Mouse (Mus musculus) limb, embryonic 15.5 days (tissue): ENCODE data around the gene Rnf208. TPM values are rescaled to one million over a fixed set of nuclear protein-coding genes. Genes with fewer than 3 reads are reported as not detected.
A peak's percentile ranks its signal among the peaks of the same experiment; 100 is the strongest.

Experiments
- ATAC-seq: fragments of 200-750 bp; cut with Nextera tagmentation; 2 replicates; pipeline ENCODE4 v1.8.0; 2017; ENCODE audit warnings: low read depth, moderate TSS enrichment; ENCODE audit not compliant: insufficient number of reproducible peaks, low FRiP score, low TSS enrichment
- H3K27ac ChIP-seq: fragments of 300-500 bp; sonication (generic); 2 replicates; pipeline ENCODE4 v1.5.1; 2015; ENCODE audit warnings: moderate library complexity, mild to moderate bottlenecking, inconsistent platforms
- H3K27me3 ChIP-seq: fragments of 300-500 bp; sonication (generic); 2 replicates; pipeline ENCODE4 v1.6.1; 2015; ENCODE audit warnings: inconsistent platforms
- H3K36me3 ChIP-seq: fragments of 300-500 bp; sonication (generic); 2 replicates; pipeline ENCODE4 v1.6.1; 2015; ENCODE audit warnings: inconsistent platforms
- H3K4me1 ChIP-seq: fragments of 300-500 bp; sonication (generic); 2 replicates; pipeline ENCODE4 v1.6.1; 2015; ENCODE audit warnings: inconsistent platforms
- H3K4me2 ChIP-seq: fragments of 300-500 bp; sonication (generic); 2 replicates; pipeline ENCODE4 v1.6.1; 2015; ENCODE audit warnings: mild to moderate bottlenecking, inconsistent platforms
- H3K4me3 ChIP-seq: fragments of 300-500 bp; sonication (generic); 2 replicates; pipeline ENCODE4 v1.5.1; 2015; ENCODE audit warnings: mild to moderate bottlenecking, inconsistent platforms
- H3K9ac ChIP-seq: fragments of 300-500 bp; sonication (generic); 2 replicates; pipeline ENCODE4 v1.6.1; 2015; ENCODE audit warnings: inconsistent platforms
- H3K9me3 ChIP-seq: fragments of 300-500 bp; sonication (generic); 2 replicates; pipeline ENCODE4 v1.6.1; 2016; ENCODE audit warnings: inconsistent platforms
- WGBS: fragments of 180-500 bp; shearing (Covaris S2); methylation state at CpG from one replicate; pipeline ENCODE4 v1.1.7; 2015; 5-methylcytosine and 5-hydroxymethylcytosine counted together
- polyA plus RNA-seq: library from polyadenylated mRNA; unstranded; fragments of >200 nt; fragmentation: Nextera tagmentation; extraction: Ambion mirVana; gene quantifications from 2 replicates; pipeline ENCODE4 v1.2.1, GENCODE M21; 2015

Gene Rnf208
- polyA plus RNA-seq, result 16.9 and 17.5 TPM in 2 replicates

- H3K9ac ChIP-seq, result peak within 1 kb of the TSS; percentile 37; the same call in 1 of the 2 replicates
- peaks cover 28% of the 10 kb centered on the region for H3K4me1 ChIP-seq
- H3K9me3 ChIP-seq, result no peaks in the 10 kb centered on the region
- peak within 1 kb of the TSS; percentile 53 for H3K4me3 ChIP-seq
- H3K27ac ChIP-seq, result peak within 1 kb of the TSS; percentile 73
- H3K36me3 ChIP-seq, result peaks cover 11% of the 10 kb centered on the region
- under 1% methylated on average over 40 of the region's 59 CpGs for WGBS
- ATAC-seq, result no peak
- H3K27me3 ChIP-seq, result peaks cover 35% of the 10 kb centered on the region
- peak within 1 kb of the TSS; percentile 97 for H3K4me2 ChIP-seq
These were observed at the start of gene Rnf208, which contains the start of gene Cysrt1 for GRCm38 (mm10) chr2:25242101-25242506. Rnf208 (plus strand) TSS chr2:25242255. Cysrt1 (minus strand) TSS chr2:25242452.

GRCm38 (mm10) chr2:25193330-25193770 lies 48.7 kb upstream of the Rnf208 start:
- peak overlapping the region; percentile 29; the same call in 1 of the 2 replicates for H3K4me2 ChIP-seq
- no peaks in the 10 kb centered on the region for H3K9me3 ChIP-seq
- peaks cover 3% of the 10 kb centered on the region; the same call in 1 of the 2 replicates for H3K36me3 ChIP-seq
- peaks cover 29% of the 10 kb centered on the region for H3K27me3 ChIP-seq
- under 1% methylated on average over 6 of the region's 6 CpGs for WGBS
- H3K4me1 ChIP-seq, result peaks cover 35% of the 10 kb centered on the region
- H3K4me3 ChIP-seq, result no peak overlapping the region
- peak; percentile 49; the same call in 1 of the 2 replicates for ATAC-seq
- H3K27ac ChIP-seq, result peak overlapping the region; percentile 47; the same call in 1 of the 2 replicates
- no peak overlapping the region; the same call in 1 of the 2 replicates for H3K9ac ChIP-seq

- Histone ChIP-seq H3K27ac (peak overlapping the region; percentile 47; the same call in 1 of the 2 replicates), H3K27me3 (peaks cover 29% of the 10 kb centered on the region), H3K4me1 (peaks cover 35% of the 10 kb centered on the region), H3K9ac (no peak overlapping the region), H3K9me3 (no peaks in the 10 kb centered on the region), H3K4me2 (0 out of 2 replicates have a peak overlapping the region, but pooled peaks have one; percentile 15), H3K4me3 (no peak overlapping the region), H3K36me3 (peaks cover 10% of the 10 kb centered on the region; the same call in 1 of the 2 replicates)
- no peak for ATAC-seq
- WGBS, result 66% methylated on average over 5 of the region's 5 CpGs
These were observed 48.0 kb upstream of the Rnf208 start for GRCm38 (mm10) chr2:25194006-25194405.

- H3K36me3 ChIP-seq, result peaks cover 15% of the 10 kb centered on the region
- H3K27ac ChIP-seq, result no peak overlapping the region
- peak overlapping the region; percentile 41; the same call in 1 of the 2 replicates for H3K4me2 ChIP-seq
- peak overlapping the region; percentile 32 for H3K4me3 ChIP-seq
- H3K9me3 ChIP-seq, result no peaks in the 10 kb centered on the region
- H3K27me3 ChIP-seq, result peaks cover 29% of the 10 kb centered on the region
- no peak overlapping the region for H3K9ac ChIP-seq
- no peak for ATAC-seq
- WGBS, result 82% methylated on average over 17 of the region's 17 CpGs
- H3K4me1 ChIP-seq, result peaks cover 35% of the 10 kb centered on the region
These were observed 47.4 kb upstream of the Rnf208 start for GRCm38 (mm10) chr2:25194486-25195171.

GRCm38 (mm10) chr2:25195211-25196156 lies 46.6 kb upstream of the Rnf208 start:
- Histone ChIP-seq H3K9me3 (no peaks in the 10 kb centered on the region), H3K27me3 (peaks cover 29% of the 10 kb centered on the region), H3K9ac (no peak overlapping the region), H3K4me2 (peak overlapping the region; percentile 41), H3K27ac (peak overlapping the region; percentile 71; the same call in 1 of the 2 replicates), H3K4me3 (peak overlapping the region; percentile 32), H3K4me1 (peaks cover 35% of the 10 kb centered on the region), H3K36me3 (peaks cover 23% of the 10 kb centered on the region)
- WGBS, result 22% methylated on average over 55 of the region's 55 CpGs
- ATAC-seq, result no peak

DNA sequence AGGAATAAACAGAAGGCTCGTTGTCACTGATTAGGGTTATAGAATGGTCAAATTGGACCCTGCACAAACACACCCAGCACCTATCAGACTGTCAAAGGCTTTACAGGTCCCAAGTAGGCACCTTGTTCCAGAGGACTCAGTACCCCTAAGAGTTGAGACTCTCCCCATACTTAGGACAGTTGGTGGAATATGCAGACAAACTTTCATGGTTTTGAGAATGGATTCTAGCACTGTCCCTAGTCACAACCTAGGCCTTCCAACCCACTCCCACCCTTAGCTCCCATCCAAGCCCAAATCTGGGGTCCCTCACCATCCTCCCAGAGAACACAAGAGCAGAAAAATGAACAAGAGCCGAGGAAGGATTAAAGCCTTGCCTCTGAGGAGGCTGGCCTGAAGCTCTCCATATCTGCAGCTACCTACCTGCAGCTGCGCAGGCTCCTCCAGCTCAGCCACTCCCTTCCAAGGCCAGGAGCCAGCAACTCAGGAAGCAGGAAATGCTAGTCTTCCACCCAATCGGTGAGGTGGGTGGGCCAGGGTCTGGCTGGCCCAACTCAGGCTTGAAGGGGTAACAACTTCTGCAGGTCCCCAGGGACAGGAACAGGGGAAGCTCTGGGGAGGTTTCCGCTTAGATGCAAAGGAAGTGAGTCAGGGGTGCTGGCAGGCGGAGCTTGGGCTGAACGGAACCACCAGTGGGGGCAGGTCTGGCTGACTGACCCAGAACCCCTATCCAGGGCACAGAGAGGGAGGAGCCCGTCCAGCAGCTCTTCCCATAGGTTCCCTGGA lies 45.7 kb upstream of the Rnf208 start, which contains the start of gene Tor4a:
Gene Tor4a, minus strand, starts transcription at position 715 of the 783 bp plus-strand sequence.
- Histone ChIP-seq H3K4me3 (peak within 1 kb of the TSS; percentile 32), H3K27me3 (peaks cover 29% of the 10 kb centered on the region), H3K9ac (0 out of 2 replicates have a peak within 1 kb of the TSS, but pooled peaks have one; percentile 14), H3K4me2 (peak within 1 kb of the TSS; percentile 41), H3K36me3 (peaks cover 32% of the 10 kb centered on the region), H3K27ac (peak within 1 kb of the TSS; percentile 71), H3K4me1 (peaks cover 35% of the 10 kb centered on the region), H3K9me3 (no peaks in the 10 kb centered on the region)
- ATAC-seq, result no peak
- WGBS, result 5% methylated on average over 8 of the region's 8 CpGs

GRCm38 (mm10) chr2:25197191-25197590 lies 44.9 kb upstream of the Rnf208 start:
- ATAC-seq, result no peak
- Histone ChIP-seq H3K9ac (no peak overlapping the region), H3K27me3 (peaks cover 29% of the 10 kb centered on the region), H3K4me2 (peak overlapping the region; percentile 41; the same call in 1 of the 2 replicates), H3K4me3 (no peak overlapping the region; the same call in 1 of the 2 replicates), H3K4me1 (peaks cover 35% of the 10 kb centered on the region), H3K36me3 (peaks cover 40% of the 10 kb centered on the region), H3K27ac (peak overlapping the region; percentile 71; the same call in 1 of the 2 replicates), H3K9me3 (no peaks in the 10 kb centered on the region)
- 36% methylated on average over 2 of the region's 2 CpGs for WGBS

DNA sequence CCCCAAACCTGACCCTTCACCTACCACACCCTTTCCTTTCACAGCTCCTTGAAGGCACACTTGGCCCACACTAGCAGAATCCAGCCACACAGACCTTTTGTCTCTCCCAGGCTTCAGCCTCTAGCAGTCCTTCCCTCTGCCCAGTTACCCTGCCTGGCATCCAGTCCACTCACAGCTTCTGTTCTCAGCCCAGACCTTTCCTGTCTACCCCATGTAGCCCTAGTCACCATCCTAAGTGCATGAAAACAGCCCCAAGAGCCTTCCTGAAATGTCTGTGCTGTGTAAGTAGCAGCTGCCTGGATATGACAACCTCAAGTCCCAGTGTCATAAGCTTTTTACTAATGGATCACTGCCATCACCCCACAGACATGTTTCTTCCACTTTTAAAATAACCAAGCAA lies 44.1 kb upstream of the Rnf208 start:
- Histone ChIP-seq H3K9ac (no peak overlapping the region), H3K4me2 (no peak overlapping the region), H3K4me3 (no peak overlapping the region), H3K27me3 (peaks cover 29% of the 10 kb centered on the region), H3K4me1 (peaks cover 35% of the 10 kb centered on the region), H3K9me3 (no peaks in the 10 kb centered on the region), H3K36me3 (peaks cover 48% of the 10 kb centered on the region), H3K27ac (no peak overlapping the region; the same call in 1 of the 2 replicates)
- no peak for ATAC-seq

DNA sequence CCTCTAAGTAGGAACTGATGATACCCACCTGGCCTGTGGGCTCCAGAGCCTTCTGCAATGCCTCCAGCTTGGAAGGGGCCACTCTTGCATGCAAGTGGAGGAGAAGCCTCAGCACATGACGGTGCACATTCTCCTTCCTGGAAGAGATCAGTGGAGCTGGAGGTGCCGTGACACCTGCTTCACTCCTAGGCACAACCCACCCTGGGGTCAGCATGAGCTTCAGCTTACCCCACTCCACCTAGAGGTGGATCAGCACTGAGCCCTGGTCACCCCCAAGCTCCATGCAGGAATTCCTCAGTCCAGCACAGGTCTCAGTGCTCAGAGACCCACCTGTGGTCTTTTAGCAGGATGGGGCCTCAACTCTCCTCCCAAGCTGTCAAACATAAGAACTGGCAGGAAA lies 41.4 kb upstream of the Rnf208 start:
- no peak overlapping the region for H3K27ac ChIP-seq
- ATAC-seq, result no peak
- H3K9ac ChIP-seq, result no peak overlapping the region
- H3K36me3 ChIP-seq, result peaks cover 75% of the 10 kb centered on the region
- 85% methylated on average over 2 of the region's 2 CpGs for WGBS
- H3K4me2 ChIP-seq, result no peak overlapping the region
- H3K27me3 ChIP-seq, result peaks cover 12% of the 10 kb centered on the region
- no peaks in the 10 kb centered on the region for H3K9me3 ChIP-seq
- H3K4me1 ChIP-seq, result peaks cover 14% of the 10 kb centered on the region; the same call in 1 of the 2 replicates
- no peak overlapping the region for H3K4me3 ChIP-seq

DNA sequence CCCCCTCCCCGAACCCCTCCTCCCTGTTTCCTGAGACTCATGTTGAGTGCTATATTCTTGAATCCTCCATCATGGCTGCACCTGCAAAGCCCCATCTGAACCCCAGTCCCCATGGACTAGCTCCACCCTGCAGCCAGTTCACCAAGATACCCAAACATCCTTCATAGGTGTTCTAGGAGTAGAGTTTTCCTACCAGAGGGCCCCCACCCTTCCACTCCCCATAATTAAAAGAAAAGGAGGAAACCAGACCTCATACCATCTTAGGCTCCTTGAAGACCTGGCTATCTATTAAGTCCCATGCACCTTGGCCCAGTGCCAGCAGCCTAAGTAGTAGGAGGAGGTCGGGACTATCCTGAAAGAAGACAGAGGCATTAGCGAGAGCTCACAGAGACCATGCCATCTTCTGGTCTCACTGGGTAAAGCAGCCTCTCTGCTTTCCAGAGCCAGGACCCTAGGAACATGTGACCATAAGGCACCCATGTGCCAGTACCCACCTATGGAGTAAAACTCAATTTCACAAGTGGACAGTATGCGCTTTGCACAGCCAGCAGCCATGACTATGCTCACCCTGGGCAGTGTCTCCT lies 38.3 kb upstream of the Rnf208 start:
- Histone ChIP-seq H3K27ac (no peak overlapping the region), H3K27me3 (no peaks in the 10 kb centered on the region), H3K4me2 (no peak overlapping the region), H3K9me3 (no peaks in the 10 kb centered on the region), H3K4me1 (no peaks in the 10 kb centered on the region), H3K4me3 (no peak overlapping the region), H3K9ac (no peak overlapping the region), H3K36me3 (peaks cover 98% of the 10 kb centered on the region)
- ATAC-seq, result no peak
- 76% methylated on average over 4 of the region's 4 CpGs for WGBS
